Mouse (Mus musculus) gonadal fat pad, adult 2 months (tissue): Measurements from ENCODE around the gene Wdr70. TPM values are rescaled to one million over a fixed set of nuclear protein-coding genes. Genes with fewer than 3 reads are reported as not detected.
"Not testable (repeated sequence)": the region's sequence is repeated elsewhere in the genome, so short reads cannot be mapped to it uniquely, and the experiment has no call there.

Experiments used
- DNase-seq: peaks from one replicate; pipeline ENCODE4 v3.0.0-alpha.2; 2012; ENCODE audit warnings: low read depth
- polyA plus RNA-seq: library from polyadenylated mRNA; depleted of rRNA; stranded (reverse); fragments of >200 nt; gene quantifications from 2 replicates; pipeline ENCODE4 v1.2.3, GENCODE M21; 2012; rRNA removed

The Wdr70 gene
- 10.3 and 14.3 TPM in 2 replicates for polyA plus RNA-seq

GRCm38 (mm10) chr15:8098774-8099749, at the start of gene Wdr70:
TSS of gene Wdr70 (minus strand) at chr15:8099209.
- DNase-seq: no peak

- no peak for DNase-seq
Measured at GRCm38 (mm10) chr15:8135606-8136005, 36.6 kb upstream of the Wdr70 start.

GRCm38 (mm10) chr15:8131761-8132160, 32.8 kb upstream of the Wdr70 start:
- DNase-seq: no peak

GRCm38 (mm10) chr15:8131268-8131667, 32.3 kb upstream of the Wdr70 start:
- DNase-seq: no peak

GRCm38 (mm10) chr15:8129281-8129680, 30.3 kb upstream of the Wdr70 start:
- DNase-seq: no peak

GRCm38 (mm10) chr15:8109782-8110181, 10.8 kb upstream of the Wdr70 start:
- no peak for DNase-seq

GRCm38 (mm10) chr15:8108966-8109743, 10.1 kb upstream of the Wdr70 start, which contains the start of gene Nup155:
TSS of gene Nup155 (plus strand) at chr15:8109273.
- peak; percentile 68 for DNase-seq

- DNase-seq: no peak
Measured at GRCm38 (mm10) chr15:8108360-8108965, 9.5 kb upstream of the Wdr70 start.

- DNase-seq: not testable (repeated sequence)
Measured at GRCm38 (mm10) chr15:8101975-8102542, 3.0 kb upstream of the Wdr70 start.

- no peak for DNase-seq
Measured at GRCm38 (mm10) chr15:8097853-8098252, 1.2 kb downstream of the Wdr70 start.

GRCm38 (mm10) chr15:8092668-8093067, 6.3 kb downstream of the Wdr70 start:
- DNase-seq: not testable (repeated sequence)

GRCm38 (mm10) chr15:8090685-8091084, 8.3 kb downstream of the Wdr70 start:
- DNase-seq: no peak

- no peak for DNase-seq
Measured at GRCm38 (mm10) chr15:8088715-8089114, 10.3 kb downstream of the Wdr70 start.

- DNase-seq: no peak
Measured at GRCm38 (mm10) chr15:8087293-8087692, 11.7 kb downstream of the Wdr70 start.

- DNase-seq: no peak
Measured at GRCm38 (mm10) chr15:8082139-8082538, 16.9 kb downstream of the Wdr70 start.

- DNase-seq: not testable (repeated sequence)
Measured at GRCm38 (mm10) chr15:8073159-8073558, 25.9 kb downstream of the Wdr70 start.

GRCm38 (mm10) chr15:8065221-8065620, 33.8 kb downstream of the Wdr70 start:
- no peak for DNase-seq

GRCm38 (mm10) chr15:8051177-8051576, 47.8 kb downstream of the Wdr70 start:
- DNase-seq: no peak

- DNase-seq: no peak
Measured at GRCm38 (mm10) chr15:8039834-8040233, 59.2 kb downstream of the Wdr70 start.

- no peak for DNase-seq
Measured at GRCm38 (mm10) chr15:8038457-8038856, 60.6 kb downstream of the Wdr70 start.

GRCm38 (mm10) chr15:8037825-8038224, 61.2 kb downstream of the Wdr70 start:
- no peak for DNase-seq

GRCm38 (mm10) chr15:8031211-8031610, 67.8 kb downstream of the Wdr70 start:
- DNase-seq: no peak
